Mouse (Mus musculus) thymus, postnatal 4 days (tissue): ENCODE results near the gene Gm14418.
"Not testable (repeated sequence)": the region's sequence is repeated elsewhere in the genome, so short reads cannot be mapped to it uniquely, and the experiment has no call there.

Experiments
- DNase-seq: peaks from one replicate; pipeline ENCODE4 v3.0.0; 2021

The Gm14418 gene

GRCm38 (mm10) chr2:177398096-177398495, at the start of gene Gm14418:
Gene Gm14418, minus strand, starts transcription at chr2:177398320.
- DNase-seq: not testable (repeated sequence)
